Mouse (Mus musculus) kidney, embryonic 14.5 days (tissue): ENCODE results near the gene Wdr41. TPM values are rescaled to one million over a fixed set of nuclear protein-coding genes. Genes with fewer than 3 reads are reported as not detected.

Experiments used
- ATAC-seq: fragments of 200-750 bp; cut with Nextera tagmentation; 2 replicates; pipeline ENCODE4 v1.8.0; 2017; ENCODE audit warnings: moderate number of reproducible peaks, mild to moderate bottlenecking, moderate TSS enrichment, moderate library complexity; ENCODE audit not compliant: low FRiP score, low TSS enrichment
- H3K27ac ChIP-seq: fragments of 300-500 bp; sonication (generic); 2 replicates; pipeline ENCODE4 v1.5.1; 2014; ENCODE audit warnings: low read depth, mild to moderate bottlenecking, low read length, moderate library complexity, mixed read lengths
- H3K27me3 ChIP-seq: fragments of 300-500 bp; sonication (generic); 2 replicates; pipeline ENCODE4 v1.6.1; 2014; ENCODE audit warnings: mild to moderate bottlenecking, low read length; ENCODE audit not compliant: control insufficient read depth, insufficient read depth
- H3K36me3 ChIP-seq: fragments of 300-500 bp; sonication (generic); 2 replicates; pipeline ENCODE4 v1.6.1; 2014; ENCODE audit warnings: low read length, mixed read lengths; ENCODE audit not compliant: control insufficient read depth, insufficient read depth
- H3K4me1 ChIP-seq: fragments of 300-500 bp; sonication (generic); 2 replicates; pipeline ENCODE4 v1.6.1; 2014; ENCODE audit warnings: low read length, mixed read lengths; ENCODE audit not compliant: control insufficient read depth, insufficient read depth
- H3K4me2 ChIP-seq: fragments of 300-500 bp; sonication (generic); replicated peaks from 2 replicates; pipeline ENCODE4 v1.6.1; 2014; ENCODE audit warnings: low read depth, mild to moderate bottlenecking, low read length
- H3K4me3 ChIP-seq: fragments of 300-500 bp; sonication (generic); 2 replicates; pipeline ENCODE4 v1.5.1; 2014; ENCODE audit warnings: mild to moderate bottlenecking, low read length
- H3K9ac ChIP-seq: fragments of 300-500 bp; sonication (generic); 2 replicates; pipeline ENCODE4 v1.6.1; 2014; ENCODE audit warnings: low read depth, mild to moderate bottlenecking, low read length, moderate library complexity
- H3K9me3 ChIP-seq: fragments of 300-500 bp; sonication (generic); 2 replicates; pipeline ENCODE4 v1.6.1; 2016; ENCODE audit warnings: low read length; ENCODE audit not compliant: control insufficient read depth
- WGBS: fragments of 180-500 bp; shearing (Covaris S2); extraction: QIAGEN DNeasy Blood & Tissue Kit; methylation state at CpG from one replicate; pipeline ENCODE4 v1.1.7; 2014; 5-methylcytosine and 5-hydroxymethylcytosine counted together
- polyA plus RNA-seq: library from polyadenylated mRNA; unstranded; fragments of >200 nt; fragmentation: Nextera tagmentation; extraction: Ambion mirVana; gene quantifications from 2 replicates; pipeline ENCODE4 v1.2.1, GENCODE M21; 2014

Wdr41 gene
- polyA plus RNA-seq, 1 experiment from 2014 or later, result 25.3 TPM

GRCm38 (mm10) chr13:95052421-95052820 lies 76.3 kb downstream of the Wdr41 start:
- Histone ChIP-seq H3K27ac (no peak overlapping the region), H3K4me3 (no peak overlapping the region), H3K36me3 (no peaks in the 10 kb centered on the region), H3K9ac (no peak overlapping the region), H3K9me3 (no peaks in the 10 kb centered on the region), H3K4me1 (no peaks in the 10 kb centered on the region), H3K27me3 (no peaks in the 10 kb centered on the region), H3K4me2 (no peak overlapping the region)
- ATAC-seq, result no peak
- WGBS, result 80% methylated on average over 3 of the region's 3 CpGs

- no peak overlapping the region for H3K4me2 ChIP-seq
- no peak overlapping the region for H3K9ac ChIP-seq
- H3K4me3 ChIP-seq, result no peak overlapping the region
- 48% methylated on average over 1 of the region's 1 CpGs for WGBS
- no peaks in the 10 kb centered on the region for H3K27me3 ChIP-seq
- H3K9me3 ChIP-seq, result no peaks in the 10 kb centered on the region
- no peaks in the 10 kb centered on the region for H3K36me3 ChIP-seq
- no peak for ATAC-seq
- H3K27ac ChIP-seq, result peak overlapping the region; percentile 61
- no peaks in the 10 kb centered on the region for H3K4me1 ChIP-seq
Measured at GRCm38 (mm10) chr13:95055742-95056388, 79.7 kb downstream of the Wdr41 start.

GRCm38 (mm10) chr13:95056501-95057280 lies 80.5 kb downstream of the Wdr41 start:
- 79% methylated on average over 11 of the region's 11 CpGs for WGBS
- Histone ChIP-seq H3K27me3 (no peaks in the 10 kb centered on the region), H3K27ac (peak overlapping the region; percentile 62; the same call in 1 of the 2 replicates), H3K4me3 (no peak overlapping the region), H3K4me1 (no peaks in the 10 kb centered on the region), H3K9ac (no peak overlapping the region), H3K4me2 (no peak overlapping the region), H3K36me3 (no peaks in the 10 kb centered on the region), H3K9me3 (no peaks in the 10 kb centered on the region)
- no peak for ATAC-seq

- Histone ChIP-seq H3K36me3 (no peaks in the 10 kb centered on the region), H3K9me3 (no peaks in the 10 kb centered on the region), H3K4me2 (no peak overlapping the region), H3K4me1 (no peaks in the 10 kb centered on the region), H3K27me3 (no peaks in the 10 kb centered on the region), H3K4me3 (no peak overlapping the region), H3K27ac (no peak overlapping the region), H3K9ac (no peak overlapping the region)
- no peak for ATAC-seq
- WGBS, result 72% methylated on average over 4 of the region's 4 CpGs
Measured at GRCm38 (mm10) chr13:95058885-95059284, 82.7 kb downstream of the Wdr41 start.

GRCm38 (mm10) chr13:95063390-95064017 lies 87.4 kb downstream of the Wdr41 start:
- Histone ChIP-seq H3K4me2 (no peak overlapping the region), H3K27me3 (no peaks in the 10 kb centered on the region), H3K4me1 (no peaks in the 10 kb centered on the region), H3K9me3 (no peaks in the 10 kb centered on the region), H3K36me3 (no peaks in the 10 kb centered on the region), H3K27ac (no peak overlapping the region), H3K9ac (no peak overlapping the region), H3K4me3 (no peak overlapping the region)
- ATAC-seq, result no peak
- 63% methylated on average over 4 of the region's 4 CpGs for WGBS

- Histone ChIP-seq H3K27ac (no peak overlapping the region), H3K27me3 (no peaks in the 10 kb centered on the region), H3K4me3 (no peak overlapping the region), H3K36me3 (no peaks in the 10 kb centered on the region), H3K4me2 (no peak overlapping the region), H3K9ac (no peak overlapping the region), H3K4me1 (no peaks in the 10 kb centered on the region), H3K9me3 (no peaks in the 10 kb centered on the region)
- 62% methylated on average over 6 of the region's 6 CpGs for WGBS
- no peak for ATAC-seq
Measured at GRCm38 (mm10) chr13:95067854-95068253, 91.7 kb downstream of the Wdr41 start.

GRCm38 (mm10) chr13:95070268-95070667 lies 94.1 kb downstream of the Wdr41 start:
- Histone ChIP-seq H3K9ac (no peak overlapping the region), H3K4me3 (no peak overlapping the region), H3K9me3 (no peaks in the 10 kb centered on the region), H3K27me3 (no peaks in the 10 kb centered on the region), H3K4me1 (no peaks in the 10 kb centered on the region), H3K36me3 (no peaks in the 10 kb centered on the region), H3K4me2 (no peak overlapping the region), H3K27ac (no peak overlapping the region)
- ATAC-seq, result no peak
